Mouse (Mus musculus) bone marrow, adult 2 months (tissue): ENCODE data around the gene Slc16a13.

ENCODE experiments used
- CTCF ChIP-seq: fragments of 200-500 bp; IDR thresholded peaks from 2 replicates; pipeline ENCODE4 v1.5.1; 2011; ENCODE audit warnings: low read length, control low read depth; ENCODE audit not compliant: control insufficient read depth, insufficient read depth
- POLR2A ChIP-seq: fragments of 200-500 bp; IDR thresholded peaks from 2 replicates; pipeline ENCODE4 v1.6.1; 2011; ENCODE audit warnings: low read depth, mild to moderate bottlenecking, control low read depth, low read length, borderline replicate concordance; ENCODE audit not compliant: control insufficient read depth

GRCm38 (mm10) chr11:70210681-70211080 is 10.2 kb downstream of the Slc16a13 start:
- TF ChIP-seq CTCF (no peak), POLR2A (no peak)
